Mouse (Mus musculus) myocyte (in vitro differentiated cells): ENCODE data around the gene Olfr49.

ENCODE experiments used
- E2F4 ChIP-seq: IDR thresholded peaks from one replicate; pipeline ENCODE4 v1.6.1; 2011; ENCODE audit warnings: mild to moderate bottlenecking, control low read depth, moderate library complexity; ENCODE audit not compliant: insufficient read depth
- MAX ChIP-seq: IDR thresholded peaks from one replicate; pipeline ENCODE4 v1.6.1; 2011; ENCODE audit warnings: low read depth, mild to moderate bottlenecking, control low read depth
- MYOG ChIP-seq, 3 experiments: IDR thresholded peaks; one replicate each; pipeline ENCODE4 v1.6.1; 2011; ENCODE audit warnings: control low read depth in 2 of 3, low read depth in 2 of 3, mild to moderate bottlenecking in 2 of 3; ENCODE audit not compliant: insufficient read length in 2 of 3, control insufficient read depth in 1 of 3, insufficient read depth in 1 of 3
- POLR2A ChIP-seq: IDR thresholded peaks from one replicate; pipeline ENCODE4 v1.6.1; 2011; ENCODE audit warnings: low read depth, mild to moderate bottlenecking, control low read depth, moderate library complexity; ENCODE audit not compliant: insufficient read length
- USF1 ChIP-seq: IDR thresholded peaks from one replicate; pipeline ENCODE4 v1.6.1; 2011; ENCODE audit warnings: low read depth, mild to moderate bottlenecking, control low read depth, moderate library complexity

- TF ChIP-seq POLR2A (no peak), USF1 (no peak), MYOG (IDR thresholded peaks at IDR 0.05; ENCODE audit: control insufficient read depth in 1 of 3, insufficient read depth in 1 of 3, insufficient read length in 2 of 3, low read depth in 2 of 3) (no peak), MAX (no peak), E2F4 (no peak)
Measured at GRCm38 (mm10) chr14:54262622-54263021, 22.1 kb downstream of the Olfr49 start.
